In the genomic region with DNA sequence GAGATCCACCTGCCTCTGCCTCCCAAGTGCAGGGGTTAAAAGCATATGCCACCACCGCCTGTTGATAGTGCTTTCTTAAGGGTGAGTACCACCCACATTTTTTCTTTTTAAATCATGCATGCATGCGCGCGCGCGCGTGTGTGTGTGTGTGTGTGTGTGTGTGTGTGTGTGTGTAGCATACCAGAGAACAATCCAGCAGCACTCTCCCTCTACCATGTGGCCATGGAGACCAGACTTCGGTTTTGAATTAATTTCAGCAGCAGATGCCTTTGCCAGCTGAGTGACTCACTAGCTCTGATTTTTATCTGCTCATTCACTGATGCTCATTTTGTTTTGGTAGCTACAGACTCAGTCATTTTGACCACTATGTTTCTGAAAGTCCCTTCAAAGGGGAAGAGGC, we compare ENCODE assay signal across 13 mouse cellular contexts. TPM values are rescaled to one million over a fixed set of nuclear protein-coding genes. Genes with fewer than 3 reads are reported as not detected.
DNase-seq lines count a peak whose midpoint lies in the region.
"Had no signal": no experiment of that assay in that cellular context is flagged by ENCODE, and none has a peak within 500 bp of the region (broad histone marks: within the 10 kb centered on the region; RNA-seq: fewer than 3 reads in every experiment).

No protein-coding gene starts in this region.

- peak; percentile 50 for DNase-seq in right cerebral cortex, adult 18-20 months
- no peak for DNase-seq in right cerebral cortex, postnatal 4 days
- peak; percentile 61 to 85 for DNase-seq in layer of hippocampus, adult 18-20 months (ENCODE audit: low spot score in 2 of 2)
- DNase-seq in left cerebral cortex, adult 9 months (ENCODE audit: low spot score in 2 of 2) = peak; percentile 15 to 61
- DNase-seq in retina, embryonic 14.5 days (ENCODE audit: low spot score) = no peak
- no peak for DNase-seq in B cell, adult 2 months
- no peak for DNase-seq in adrenal gland, postnatal 4 days (ENCODE audit: low spot score in 2 of 2)
- no peak for DNase-seq in cerebellum, adult 11-12 months
- DNase-seq: adrenal gland, adult 2 months; gastrocnemius, postnatal 14 days; kidney, adult 9 months; midbrain, embryonic 14.5 days; thymus, postnatal 36 days had no signal

RNA-seq across cellular contexts. Expression of a gene that starts 8.9 kb away (rescaled TPM):
- not detected for total RNA-seq in layer of hippocampus, adult 18-20 months (2021)
- total RNA-seq in adrenal gland, postnatal 4 days (2021) = under 1 TPM in 1 of 2 experiments, not detected in 1; 0.17 TPM
- total RNA-seq: adrenal gland, adult 2 months had no signal

RNA-seq across cellular contexts. Expression of a gene that starts 15.6 kb away (rescaled TPM):
- 10 to 100 TPM; 76.8 to 80.0 TPM for total RNA-seq in layer of hippocampus, adult 18-20 months (2021)
- total RNA-seq in adrenal gland, postnatal 4 days (2021) = 10 to 100 TPM; 70.4 to 77.6 TPM

RNA-seq across cellular contexts. Expression of a gene that starts 32.5 kb away (rescaled TPM):
- 1 to 10 TPM in 1 of 2 experiments, under 1 TPM in 1; 0.48 to 1.2 TPM for total RNA-seq in layer of hippocampus, adult 18-20 months (2021)
- total RNA-seq in adrenal gland, postnatal 4 days (2021) = 1 to 10 TPM; 2.4 to 3.0 TPM

RNA-seq across cellular contexts. Expression of a gene that starts 33.1 kb away (rescaled TPM):
- 10 to 100 TPM; 39.4 to 41.4 TPM for total RNA-seq in layer of hippocampus, adult 18-20 months (2021)
- total RNA-seq in adrenal gland, postnatal 4 days (2021) = 10 to 100 TPM; 41.5 to 41.7 TPM

RNA-seq across cellular contexts. Expression of a gene that starts 42.0 kb away (rescaled TPM):
- 10 to 100 TPM; 31.3 to 34.5 TPM for total RNA-seq in layer of hippocampus, adult 18-20 months (2021)
- total RNA-seq in adrenal gland, postnatal 4 days (2021) = 10 to 100 TPM; 29.7 to 31.4 TPM

Comparison
In these comparisons a context has a peak if more than half of its experiments do, and no peak if none do; other contexts are left out.
1. DNase-seq: peak in right cerebral cortex, adult 18-20 months (single experiment), layer of hippocampus, adult 18-20 months (2 of 2) and left cerebral cortex, adult 9 months (2 of 2); none in right cerebral cortex, postnatal 4 days (single experiment), retina, embryonic 14.5 days (single experiment), B cell, adult 2 months (0 of 2), adrenal gland, postnatal 4 days (0 of 2) and cerebellum, adult 11-12 months (single experiment).